Mouse (Mus musculus): ENCODE results near the gene Olfr985. TPM values are rescaled to one million over a fixed set of nuclear protein-coding genes. Genes with fewer than 3 reads are reported as not detected.

The Olfr985 gene
- not detected for total RNA-seq (2021)

- intact Hi-C loops (cut with DNase I), result no loop called here
- no peak for DNase-seq (ENCODE audit: extremely low spot score in 1 of 2, low spot score in 2 of 2)
Measured at GRCm38 (mm10) chr9:40130084-40130483, at the start of gene Olfr985. Gene Olfr985 (minus strand): TSS chr9:40130184.

- no peak for DNase-seq (ENCODE audit: extremely low spot score in 1 of 2, low spot score in 2 of 2)
- intact Hi-C loops (cut with DNase I), result no loop called here
Measured at GRCm38 (mm10) chr9:40177017-40177416, 47.0 kb upstream of the Olfr985 start.

GRCm38 (mm10) chr9:40166446-40166845 is 36.5 kb upstream of the Olfr985 start:
- no peak for DNase-seq (ENCODE audit: extremely low spot score in 1 of 2, low spot score in 2 of 2)
- intact Hi-C loops (cut with DNase I), result no loop called here

GRCm38 (mm10) chr9:40155118-40155644 is 25.2 kb upstream of the Olfr985 start:
- intact Hi-C loops (cut with DNase I), result no loop called here

GRCm38 (mm10) chr9:40141544-40141943 is 11.6 kb upstream of the Olfr985 start:
- intact Hi-C loops (cut with DNase I), result no loop called here

More at GRCm38 (mm10) chr9:40155118-40155644, 25.2 kb upstream of the Olfr985 start:
- no peak for DNase-seq (ENCODE audit: extremely low spot score in 1 of 2, low spot score in 2 of 2)

GRCm38 (mm10) chr9:40139484-40139883 is 9.5 kb upstream of the Olfr985 start:
- DNase-seq (ENCODE audit: extremely low spot score in 1 of 2, low spot score in 2 of 2), result no peak
- intact Hi-C loops (cut with DNase I), result no loop called here

More at GRCm38 (mm10) chr9:40141544-40141943, 11.6 kb upstream of the Olfr985 start:
- no peak for DNase-seq (ENCODE audit: extremely low spot score in 1 of 2, low spot score in 2 of 2)

- intact Hi-C loops (cut with DNase I), result no loop called here
- DNase-seq (ENCODE audit: extremely low spot score in 1 of 2, low spot score in 2 of 2), result no peak
Measured at GRCm38 (mm10) chr9:40136987-40137688, 7.2 kb upstream of the Olfr985 start.

- DNase-seq (ENCODE audit: extremely low spot score in 1 of 2, low spot score in 2 of 2), result no peak
- intact Hi-C loops (cut with DNase I), result no loop called here
Measured at GRCm38 (mm10) chr9:40130556-40130955, 572 bp upstream of the Olfr985 start.

- no peak for DNase-seq (ENCODE audit: extremely low spot score in 1 of 2, low spot score in 2 of 2)
- intact Hi-C loops (cut with DNase I), result no loop called here
Measured at GRCm38 (mm10) chr9:40117287-40117659, 12.7 kb downstream of the Olfr985 start.

GRCm38 (mm10) chr9:40116645-40117286 is 13.2 kb downstream of the Olfr985 start:
- intact Hi-C loops (cut with DNase I), result no loop called here
- peak in 1 of 2 experiments; percentile 69 for DNase-seq (ENCODE audit: extremely low spot score in 1 of 2, low spot score in 2 of 2)

GRCm38 (mm10) chr9:40114106-40114505 is 15.9 kb downstream of the Olfr985 start, which contains the start of gene Olfr984:
Gene Olfr984 (minus strand): TSS chr9:40114206.
- no peak for DNase-seq (ENCODE audit: extremely low spot score in 1 of 2, low spot score in 2 of 2)
- intact Hi-C loops (cut with DNase I), result no loop called here

GRCm38 (mm10) chr9:40094769-40095168 is 35.2 kb downstream of the Olfr985 start:
- intact Hi-C loops (cut with DNase I), result no loop called here
- no peak for DNase-seq (ENCODE audit: extremely low spot score in 1 of 2, low spot score in 2 of 2)

- DNase-seq (ENCODE audit: extremely low spot score in 1 of 2, low spot score in 2 of 2), result no peak
- intact Hi-C loops (cut with DNase I), result no loop called here
Measured at GRCm38 (mm10) chr9:40093495-40093894, 36.5 kb downstream of the Olfr985 start, which contains the start of gene Olfr983. Gene Olfr983 (minus strand): TSS chr9:40093595.

Other genes with a start within 250 kb of the Olfr985 start
- gene Olfr229, start 222.8 kb downstream of the Olfr985 start, total RNA-seq (2021), result not detected
- gene Olfr974, start 192.7 kb downstream of the Olfr985 start, total RNA-seq (2021), result not detected
- not detected for gene Olfr975, start 178.1 kb downstream of the Olfr985 start, total RNA-seq (2021)
- gene Olfr976, start 169.1 kb downstream of the Olfr985 start, total RNA-seq (2021), result not detected
- gene Olfr978, start 138.1 kb downstream of the Olfr985 start, total RNA-seq (2021), result not detected
- not detected for gene Olfr979, start 126.7 kb downstream of the Olfr985 start, total RNA-seq (2021)
- not detected for gene Olfr980, start 120.6 kb downstream of the Olfr985 start, total RNA-seq (2021)
- gene Olfr981, start 108.7 kb downstream of the Olfr985 start, total RNA-seq (2021), result not detected
- not detected for gene Olfr982, start 56.4 kb downstream of the Olfr985 start, total RNA-seq (2021)
- not detected for gene Olfr983, start 36.6 kb downstream of the Olfr985 start, total RNA-seq (2021)
- gene Olfr984, start 16.0 kb downstream of the Olfr985 start, total RNA-seq (2021), result not detected
- not detected for gene Tmem225, start 17.9 kb upstream of the Olfr985 start, total RNA-seq (2021)
- gene Olfr986, start 50.7 kb upstream of the Olfr985 start, total RNA-seq (2021), result not detected
- 1 to 10 TPM; 4.0 to 4.9 TPM for gene Zfp202, start 62.1 kb upstream of the Olfr985 start, total RNA-seq (2021)
- gene Scn3b, start 139.0 kb upstream of the Olfr985 start, total RNA-seq (2021), result 100 to 1,000 TPM; 152 to 153 TPM

Measured in left cerebral cortex, postnatal 10 days (tissue).